Mouse (Mus musculus) C2C12 (cell line): ENCODE measurements around the gene Necap2. TPM values are rescaled to one million over a fixed set of nuclear protein-coding genes. Genes with fewer than 3 reads are reported as not detected.

ENCODE experiments used
- H3K27me3 ChIP-seq: one replicate; pipeline ENCODE4 v1.6.1; 2011; ENCODE audit not compliant: control insufficient read depth, insufficient read depth, insufficient read length
- H3K36me3 ChIP-seq: one replicate; pipeline ENCODE4 v1.6.1; 2011; ENCODE audit not compliant: control insufficient read depth, insufficient read depth
- H3K4me3 ChIP-seq: one replicate; pipeline ENCODE4 v1.5.1; 2011; ENCODE audit warnings: mild to moderate bottlenecking, control low read depth; ENCODE audit not compliant: poor library complexity, insufficient read depth, severe bottlenecking
- H3K79me2 ChIP-seq: one replicate; pipeline ENCODE4 v1.6.1; 2011; ENCODE audit not compliant: control insufficient read depth, insufficient read depth
- H3K79me3 ChIP-seq: one replicate; pipeline ENCODE4 v1.6.1; 2011; ENCODE audit warnings: low read depth, control low read depth
- H3ac ChIP-seq: one replicate; pipeline ENCODE3; 2011; ENCODE audit warnings: low read depth; ENCODE audit not compliant: control insufficient read depth, insufficient read length
- CEBPB ChIP-seq: IDR thresholded peaks from one replicate; pipeline ENCODE4 v1.6.1; 2011; ENCODE audit warnings: low read depth, mild to moderate bottlenecking, control low read depth, moderate library complexity
- CTCF ChIP-seq: IDR thresholded peaks from one replicate; pipeline ENCODE4 v1.5.1; 2011; ENCODE audit not compliant: control insufficient read depth, insufficient read depth, insufficient read length
- FOSL1 ChIP-seq: IDR thresholded peaks from one replicate; pipeline ENCODE4 v1.8.0; 2011; ENCODE audit warnings: mild to moderate bottlenecking, low read length; ENCODE audit not compliant: poor library complexity, insufficient read depth, severe bottlenecking
- MAX ChIP-seq: IDR thresholded peaks from one replicate; pipeline ENCODE4 v1.6.1; 2011; ENCODE audit warnings: mild to moderate bottlenecking, control low read depth
- MYOD1 ChIP-seq: IDR thresholded peaks from one replicate; pipeline ENCODE4 v1.6.1; 2011; ENCODE audit warnings: low read depth; ENCODE audit not compliant: control insufficient read depth, insufficient read length
- MYOG ChIP-seq: IDR thresholded peaks from one replicate; pipeline ENCODE4 v1.6.1; 2011; ENCODE audit not compliant: control insufficient read depth, insufficient read length; ENCODE audit errors: extremely low read depth
- USF1 ChIP-seq: IDR thresholded peaks from one replicate; pipeline ENCODE4 v1.6.1; 2011; ENCODE audit warnings: low read depth, mild to moderate bottlenecking, control low read depth, moderate library complexity
- polyA plus RNA-seq: library from polyadenylated mRNA; unstranded; fragments of >200 nt; fragmentation: generic; extraction: Trizol; gene quantifications from one replicate; pipeline ENCODE4 v1.2.1, GENCODE M21; 2012; ENCODE audit warnings: missing spikeins

Necap2 gene
- polyA plus RNA-seq, 1 experiment, result 70.2 TPM

- no peak overlapping the region for H3K4me3 ChIP-seq
- no peaks in the 10 kb centered on the region for H3K79me3 ChIP-seq
- H3ac ChIP-seq, result no peak overlapping the region
- no peaks in the 10 kb centered on the region for H3K36me3 ChIP-seq
- no peaks in the 10 kb centered on the region for H3K27me3 ChIP-seq
- TF ChIP-seq FOSL1, result no peak
- no peaks in the 10 kb centered on the region for H3K79me2 ChIP-seq
Observed at GRCm38 (mm10) chr4:141033606-141034549, 44.3 kb downstream of the Necap2 start.

GRCm38 (mm10) chr4:141031733-141032132 lies 46.4 kb downstream of the Necap2 start:
- no peaks in the 10 kb centered on the region for H3K79me2 ChIP-seq
- H3K4me3 ChIP-seq, result no peak overlapping the region
- TF ChIP-seq CTCF, result peak; percentile 88
- no peak for TF ChIP-seq MYOG
- no peak overlapping the region for H3ac ChIP-seq
- no peaks in the 10 kb centered on the region for H3K79me3 ChIP-seq
- no peaks in the 10 kb centered on the region for H3K36me3 ChIP-seq
- no peaks in the 10 kb centered on the region for H3K27me3 ChIP-seq

GRCm38 (mm10) chr4:141030541-141031206 lies 47.5 kb downstream of the Necap2 start:
- H3ac ChIP-seq, result no peak overlapping the region
- H3K36me3 ChIP-seq, result no peaks in the 10 kb centered on the region
- TF ChIP-seq CTCF, result no peak
- no peak for TF ChIP-seq MYOD1
- TF ChIP-seq MAX, result no peak
- no peak for TF ChIP-seq FOSL1
- no peak for TF ChIP-seq USF1
- no peaks in the 10 kb centered on the region for H3K79me3 ChIP-seq
- no peaks in the 10 kb centered on the region for H3K27me3 ChIP-seq
- no peak overlapping the region for H3K4me3 ChIP-seq
- no peaks in the 10 kb centered on the region for H3K79me2 ChIP-seq

GRCm38 (mm10) chr4:141024992-141025391 lies 53.2 kb downstream of the Necap2 start:
- no peaks in the 10 kb centered on the region for H3K79me2 ChIP-seq
- no peaks in the 10 kb centered on the region for H3K36me3 ChIP-seq
- H3ac ChIP-seq, result no peak overlapping the region
- no peaks in the 10 kb centered on the region for H3K79me3 ChIP-seq
- H3K4me3 ChIP-seq, result no peak overlapping the region
- TF ChIP-seq MYOG, result no peak
- TF ChIP-seq CEBPB, result no peak
- no peak for TF ChIP-seq CTCF
- TF ChIP-seq USF1, result no peak
- TF ChIP-seq MYOD1, result no peak
- no peak for TF ChIP-seq FOSL1
- no peak for TF ChIP-seq MAX
- H3K27me3 ChIP-seq, result no peaks in the 10 kb centered on the region

GRCm38 (mm10) chr4:141024052-141024451 lies 54.1 kb downstream of the Necap2 start:
- no peaks in the 10 kb centered on the region for H3K79me2 ChIP-seq
- no peaks in the 10 kb centered on the region for H3K79me3 ChIP-seq
- no peak overlapping the region for H3ac ChIP-seq
- TF ChIP-seq MYOG (no peak), CTCF (no peak), USF1 (no peak), CEBPB (no peak)
- H3K36me3 ChIP-seq, result no peaks in the 10 kb centered on the region
- H3K4me3 ChIP-seq, result no peak overlapping the region
- H3K27me3 ChIP-seq, result no peaks in the 10 kb centered on the region

- no peak for TF ChIP-seq MYOD1
- no peak for TF ChIP-seq MAX
- TF ChIP-seq CTCF, result no peak
- no peak for TF ChIP-seq MYOG
- TF ChIP-seq USF1, result no peak
- TF ChIP-seq CEBPB, result no peak
- no peak for TF ChIP-seq FOSL1
- H3K4me3 ChIP-seq, result no peak overlapping the region
- H3K36me3 ChIP-seq, result no peaks in the 10 kb centered on the region
Observed at GRCm38 (mm10) chr4:141021614-141021929, 56.6 kb downstream of the Necap2 start.

More at GRCm38 (mm10) chr4:141021614-141021929, 56.6 kb downstream of the Necap2 start:
- H3K79me3 ChIP-seq, result no peaks in the 10 kb centered on the region
- H3K79me2 ChIP-seq, result no peaks in the 10 kb centered on the region
- no peaks in the 10 kb centered on the region for H3K27me3 ChIP-seq
- H3ac ChIP-seq, result no peak overlapping the region
